Mouse (Mus musculus): ENCODE results near the gene Hist1h2af.
A peak's percentile ranks its signal among the peaks of the same experiment; 100 is the strongest.
"Not testable (repeated sequence)": the region's sequence is repeated elsewhere in the genome, so short reads cannot be mapped to it uniquely, and the experiment has no call there.

The Hist1h2af gene

GRCm38 (mm10) chr13:23533560-23534367, at the start of gene Hist1h2af:
TSS of gene Hist1h2af (plus strand) at chr13:23533906.
- DNase-seq (ENCODE audit: low spot score in 2 of 2): not testable (repeated sequence)

- no peak for DNase-seq (ENCODE audit: low spot score in 2 of 2)
Measured at GRCm38 (mm10) chr13:23485271-23485670, 48.4 kb upstream of the Hist1h2af start.

DNA sequence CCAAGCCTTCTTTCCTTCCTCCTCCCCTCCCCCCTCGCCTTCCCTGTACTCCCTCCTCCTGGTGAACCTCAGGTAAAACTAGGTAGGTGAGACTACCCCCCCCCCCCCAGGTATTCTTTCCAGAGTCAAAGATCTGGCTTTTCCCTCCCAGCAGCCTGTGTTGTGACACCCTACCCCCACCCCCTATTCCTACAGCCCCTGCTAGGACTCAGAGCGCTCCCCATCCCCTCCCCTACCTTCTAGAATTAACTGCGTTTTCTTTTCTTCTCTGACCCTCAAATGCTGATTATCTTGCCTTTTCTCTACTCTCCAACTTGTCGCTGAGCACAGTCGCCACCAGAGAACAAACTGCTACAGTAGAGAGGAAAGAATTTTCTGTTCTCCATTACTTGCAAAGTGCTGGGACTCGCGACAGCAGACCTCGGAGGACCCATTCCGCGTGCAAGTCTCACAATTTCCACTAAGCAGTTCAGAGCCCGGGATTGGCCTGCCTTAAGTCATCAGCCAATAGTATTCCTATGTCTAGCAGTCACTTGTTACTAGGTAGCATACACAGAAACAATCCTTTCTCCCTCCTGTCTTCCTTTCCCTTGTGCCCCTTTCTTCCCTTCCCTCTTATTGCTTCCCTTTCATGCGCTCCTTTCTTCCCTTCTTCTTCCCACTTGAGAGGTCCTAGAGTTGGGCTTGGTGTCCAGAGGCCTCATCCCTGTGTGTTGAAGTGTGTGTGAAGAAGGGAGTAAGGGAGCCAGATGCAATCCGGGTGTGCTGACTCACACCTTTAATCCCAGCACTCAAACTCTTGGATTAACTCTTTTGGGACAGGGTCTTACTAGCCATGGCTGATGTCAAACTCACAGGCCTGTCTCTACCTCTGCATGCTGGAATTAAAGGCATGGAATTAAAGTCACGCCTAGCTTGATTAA, 45.0 kb upstream of the Hist1h2af start, which contains the start of gene Btn2a2:
TSS of gene Btn2a2 (minus strand) at position 458 of the 923 bp plus-strand sequence.
- peak; percentile 22 to 28 for DNase-seq (ENCODE audit: low spot score in 2 of 2)

- DNase-seq (ENCODE audit: low spot score in 2 of 2): no peak
Measured at GRCm38 (mm10) chr13:23490863-23491262, 42.8 kb upstream of the Hist1h2af start.

DNA sequence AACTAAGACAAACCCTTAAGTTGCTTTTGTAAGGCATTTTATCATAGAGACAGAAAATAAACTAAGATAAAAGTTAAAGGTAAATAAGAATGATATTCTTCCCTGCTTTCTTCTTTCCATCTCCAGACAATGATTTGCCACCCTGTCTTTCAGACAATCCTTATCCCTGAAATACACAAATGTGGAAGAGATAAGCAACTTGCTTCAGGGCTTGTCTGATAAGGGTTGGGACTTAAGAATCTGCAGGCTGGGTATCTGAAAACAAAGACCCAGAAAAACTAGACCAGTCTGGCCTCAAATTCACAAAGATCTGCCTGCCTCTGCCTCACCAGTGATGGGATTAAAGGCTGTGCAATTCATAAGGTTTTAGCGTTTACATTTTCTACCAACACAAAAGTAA, 42.4 kb upstream of the Hist1h2af start:
- DNase-seq (ENCODE audit: low spot score in 2 of 2): no peak

DNA sequence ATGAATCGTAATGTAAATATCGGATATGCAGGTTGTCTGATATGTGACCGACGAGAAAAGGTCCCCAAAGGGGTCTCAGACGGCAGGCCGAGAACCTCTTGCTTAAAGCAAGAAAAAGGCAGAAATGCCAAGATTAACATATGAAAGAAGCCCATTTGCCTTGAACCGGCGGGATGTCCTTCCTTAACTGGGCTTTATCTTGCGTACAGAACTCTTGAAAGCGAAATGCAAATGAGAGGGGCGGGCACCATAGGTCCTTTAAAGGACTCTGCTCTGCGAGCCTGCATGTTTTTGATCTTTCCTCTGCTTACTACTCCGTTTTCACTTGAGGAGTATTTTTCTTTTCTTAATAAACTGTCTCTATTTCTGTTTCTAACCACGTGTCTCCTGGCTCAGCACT, 41.7 kb upstream of the Hist1h2af start:
- DNase-seq (ENCODE audit: low spot score in 2 of 2): no peak

GRCm38 (mm10) chr13:23495526-23495925, 38.2 kb upstream of the Hist1h2af start:
- no peak for DNase-seq (ENCODE audit: low spot score in 2 of 2)

DNA sequence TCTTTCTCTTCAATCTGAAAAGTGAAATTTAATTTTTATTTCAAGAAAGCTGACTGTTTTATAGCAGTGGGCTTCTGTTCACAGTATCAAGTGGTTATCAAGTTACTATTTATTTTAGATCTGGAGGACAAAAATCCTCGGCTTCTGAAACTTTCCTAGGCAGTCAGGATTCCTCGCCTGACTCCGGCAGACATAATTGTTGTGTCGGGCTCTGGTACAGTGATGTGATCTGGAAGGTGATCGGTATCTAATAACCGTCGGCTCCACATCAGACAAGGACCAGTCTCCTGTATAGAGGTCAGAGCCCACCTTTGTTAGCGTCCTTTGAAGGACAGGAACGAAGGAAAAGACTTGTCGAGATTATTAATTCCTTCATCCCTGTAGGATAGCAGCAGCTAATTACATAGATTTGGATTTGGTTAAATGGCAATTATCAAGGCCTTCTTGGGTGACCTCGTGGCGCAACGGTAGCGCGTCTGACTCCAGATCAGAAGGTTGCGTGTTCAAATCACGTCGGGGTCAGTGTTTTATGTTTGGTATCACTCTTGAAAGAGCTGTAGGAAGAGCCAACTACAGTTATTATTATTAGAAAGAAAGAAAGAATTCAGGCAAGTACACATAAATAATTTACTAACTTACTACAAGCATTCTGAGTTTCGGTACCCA, 35.9 kb upstream of the Hist1h2af start:
- DNase-seq (ENCODE audit: low spot score in 2 of 2): peak; percentile 28 to 52

GRCm38 (mm10) chr13:23498653-23499052, 35.1 kb upstream of the Hist1h2af start:
- DNase-seq (ENCODE audit: low spot score in 2 of 2): no peak

DNA sequence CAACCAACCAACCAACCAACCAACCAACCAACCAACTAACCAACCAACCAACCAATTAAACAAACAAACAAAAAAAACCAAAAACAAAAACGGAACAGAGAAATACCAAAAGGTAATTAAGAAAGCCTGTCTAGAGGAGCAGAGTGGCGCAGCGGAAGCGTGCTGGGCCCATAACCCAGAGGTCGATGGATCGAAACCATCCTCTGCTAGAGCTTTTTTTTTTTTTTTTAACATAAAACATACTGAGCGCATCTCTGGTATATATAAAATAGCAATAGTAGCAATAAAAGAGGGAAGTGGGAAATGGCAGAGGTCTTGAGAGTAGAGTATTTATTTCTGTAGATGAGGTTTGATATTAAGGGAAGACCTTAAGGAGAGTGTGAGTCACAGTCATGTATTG, 33.8 kb upstream of the Hist1h2af start:
- no peak for DNase-seq (ENCODE audit: low spot score in 2 of 2)

DNA sequence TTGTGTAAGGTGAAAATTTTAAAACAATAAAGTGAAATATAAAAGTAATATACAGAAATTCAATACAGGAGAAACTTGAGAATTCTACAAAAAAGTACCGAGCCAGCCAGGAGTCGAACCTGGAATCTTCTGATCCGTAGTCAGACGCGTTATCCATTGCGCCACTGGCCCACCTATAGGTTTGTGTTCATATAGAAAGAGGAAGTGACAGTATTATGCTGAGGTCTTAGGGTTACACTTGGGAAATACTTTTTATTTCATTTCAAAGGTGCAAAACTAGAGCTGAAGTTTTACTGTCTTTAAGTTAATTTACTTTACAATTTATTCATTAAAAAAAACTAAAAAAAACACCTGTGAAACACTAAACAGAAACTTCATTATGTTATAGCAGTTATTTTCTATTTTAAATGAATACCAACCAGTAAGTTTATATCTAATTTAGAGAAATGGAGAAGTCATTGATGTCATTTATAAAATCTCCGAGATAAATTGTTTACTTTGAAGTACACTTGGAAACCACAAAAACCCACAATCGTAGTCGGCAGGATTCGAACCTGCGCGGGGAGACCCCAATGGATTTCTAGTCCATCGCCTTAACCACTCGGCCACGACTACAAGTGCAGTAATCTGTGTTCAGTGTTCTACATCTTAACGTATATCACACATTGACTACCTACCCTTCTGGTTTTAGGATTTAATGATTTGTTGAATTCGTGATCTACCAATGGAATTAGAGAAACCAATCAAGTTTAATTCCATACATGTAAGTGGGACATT, 33.1 kb upstream of the Hist1h2af start:
- peak; percentile 61 to 78 for DNase-seq (ENCODE audit: low spot score in 2 of 2)

GRCm38 (mm10) chr13:23501511-23501910, 32.2 kb upstream of the Hist1h2af start:
- DNase-seq (ENCODE audit: low spot score in 2 of 2): no peak

DNA sequence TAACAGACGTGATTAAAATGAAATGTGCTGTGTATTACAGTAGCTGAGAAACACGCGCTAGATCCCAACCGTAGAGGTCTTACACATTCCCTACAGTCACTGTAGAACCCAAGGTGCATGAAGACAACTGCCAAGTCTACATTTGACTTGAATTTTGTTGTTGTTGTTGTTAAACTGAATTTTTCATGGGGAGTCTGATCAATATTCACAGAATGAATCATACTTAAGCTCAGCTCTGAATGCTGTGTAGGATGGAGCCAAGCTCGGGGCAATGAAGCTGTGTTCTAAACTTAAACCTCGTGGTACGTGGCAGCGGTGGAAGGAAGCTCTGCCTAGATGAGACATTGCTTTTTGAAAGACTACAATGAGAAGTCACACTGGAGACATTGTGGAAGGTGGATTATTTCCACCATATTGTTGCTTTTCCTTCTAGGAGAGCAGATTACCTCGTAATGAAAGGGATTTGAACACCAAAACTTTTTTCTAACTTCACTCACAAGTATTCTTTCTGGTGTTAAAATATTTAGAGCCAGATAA, 31.6 kb upstream of the Hist1h2af start:
- no peak for DNase-seq (ENCODE audit: low spot score in 2 of 2)

DNA sequence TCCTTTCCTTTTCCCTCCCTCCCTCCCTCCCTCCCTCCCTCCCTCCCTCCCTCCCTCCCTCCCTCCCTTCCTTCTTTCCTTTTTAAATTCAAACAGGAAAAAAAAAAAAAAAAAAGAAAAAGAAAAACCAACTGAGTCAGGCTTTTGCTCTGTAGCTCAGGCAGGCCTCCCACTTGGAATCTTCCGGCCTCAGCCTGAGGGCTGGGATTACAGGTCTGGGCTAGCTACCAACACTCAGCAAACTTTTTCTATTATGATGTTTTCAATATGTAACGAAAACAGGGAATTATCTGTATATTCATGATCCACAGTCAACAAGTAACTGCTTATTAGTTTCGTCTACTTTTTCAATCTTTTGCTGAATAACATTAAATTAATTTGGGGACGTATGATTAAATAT, 30.8 kb upstream of the Hist1h2af start:
- DNase-seq (ENCODE audit: low spot score in 2 of 2): no peak

DNA sequence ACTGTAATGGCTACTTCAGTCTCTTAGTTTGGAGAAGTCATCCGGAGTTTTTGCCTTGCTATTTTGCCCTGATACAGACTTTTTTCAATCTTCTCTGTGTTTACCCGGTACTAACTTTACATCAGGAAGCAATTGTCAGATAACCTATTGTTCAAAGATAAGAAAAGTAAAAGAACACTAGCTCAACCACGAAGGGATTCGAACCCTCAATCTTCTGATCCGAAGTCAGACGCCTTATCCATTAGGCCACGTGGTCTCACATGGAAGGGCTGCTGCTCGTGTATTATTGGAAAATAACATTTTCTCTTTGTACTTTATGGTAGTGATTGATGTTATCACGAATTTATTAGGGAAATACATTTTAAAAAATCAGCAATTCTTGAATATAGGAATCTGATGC, 29.9 kb upstream of the Hist1h2af start:
- peak in 1 of 2 experiments; percentile 71 for DNase-seq (ENCODE audit: low spot score in 2 of 2)

GRCm38 (mm10) chr13:23505662-23506345, 27.9 kb upstream of the Hist1h2af start:
- DNase-seq (ENCODE audit: low spot score in 2 of 2): no peak

DNA sequence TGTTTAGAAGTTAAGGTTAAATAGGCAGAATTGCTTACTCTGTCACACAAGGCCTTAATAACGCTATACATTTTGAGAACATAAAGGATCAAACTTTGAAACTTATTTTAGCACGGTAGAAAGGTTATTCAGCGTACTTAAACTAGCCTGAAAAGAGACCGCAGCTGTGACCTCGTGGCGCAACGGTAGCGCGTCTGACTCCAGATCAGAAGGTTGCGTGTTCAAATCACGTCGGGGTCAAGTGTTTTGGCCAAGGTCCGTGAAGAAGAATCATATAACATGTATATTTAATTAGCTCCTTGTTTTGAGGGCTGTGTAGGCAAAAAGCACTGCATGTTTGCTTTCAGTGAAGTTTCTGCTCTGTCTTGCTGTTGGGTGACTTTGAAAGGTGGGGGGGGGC, 27.4 kb upstream of the Hist1h2af start:
- no peak for DNase-seq (ENCODE audit: low spot score in 2 of 2)

- DNase-seq (ENCODE audit: low spot score in 2 of 2): no peak
Measured at GRCm38 (mm10) chr13:23506819-23507515, 26.7 kb upstream of the Hist1h2af start.

GRCm38 (mm10) chr13:23510127-23510526, 23.6 kb upstream of the Hist1h2af start:
- no peak for DNase-seq (ENCODE audit: low spot score in 2 of 2)

DNA sequence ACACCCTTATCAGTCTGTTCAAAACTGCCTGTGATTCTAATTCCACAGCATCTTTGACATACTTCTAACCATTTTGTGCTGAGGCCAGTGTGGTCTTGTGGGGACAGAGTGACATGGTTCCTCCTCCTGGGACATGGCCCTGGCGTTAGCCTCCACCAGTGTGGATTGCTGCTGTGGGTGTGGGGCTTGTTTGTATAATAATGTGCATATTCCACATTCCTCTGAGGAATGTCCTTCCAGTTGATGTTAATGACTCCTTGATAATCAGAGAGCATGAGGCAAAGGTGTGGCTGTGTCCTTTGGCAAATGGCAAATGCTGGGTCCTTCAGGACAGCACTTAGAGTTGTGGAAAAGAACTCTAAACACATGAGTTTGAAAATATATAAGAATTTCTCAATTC, 20.2 kb upstream of the Hist1h2af start:
- no peak for DNase-seq (ENCODE audit: low spot score in 2 of 2)
